Mouse (Mus musculus) G1E-ER4 (cell line): Measurements from ENCODE around the gene Rpl35a. TPM values are rescaled to one million over a fixed set of nuclear protein-coding genes. Genes with fewer than 3 reads are reported as not detected.

ENCODE experiments used
- GATA1 ChIP-seq: IDR thresholded peaks from one replicate; pipeline ENCODE4 v1.8.0; 2012; ENCODE audit warnings: low read length, inconsistent platforms
- polyA plus RNA-seq: library from polyadenylated mRNA; stranded (reverse); fragments of >175 nt; gene quantifications from 2 replicates; pipeline ENCODE4 v1.2.3, GENCODE M21; 2012

Gene Rpl35a
- 82.9 and 92.8 TPM in 2 replicates for polyA plus RNA-seq

- no peak for TF ChIP-seq GATA1
Measured at GRCm38 (mm10) chr16:33056095-33056785, at the start of gene Rpl35a, which contains the start of gene Iqcg. Gene Rpl35a (plus strand): TSS chr16:33056453. Gene Iqcg (minus strand): TSS chr16:33056218.

GRCm38 (mm10) chr16:33006888-33007287, 49.4 kb upstream of the Rpl35a start:
- TF ChIP-seq GATA1: no peak

GRCm38 (mm10) chr16:33007436-33007835, 48.8 kb upstream of the Rpl35a start:
- TF ChIP-seq GATA1: no peak

GRCm38 (mm10) chr16:33010166-33010565, 46.1 kb upstream of the Rpl35a start:
- no peak for TF ChIP-seq GATA1

- TF ChIP-seq GATA1: no peak
Measured at GRCm38 (mm10) chr16:33013801-33014200, 42.5 kb upstream of the Rpl35a start.

- no peak for TF ChIP-seq GATA1
Measured at GRCm38 (mm10) chr16:33014921-33015320, 41.3 kb upstream of the Rpl35a start.

- TF ChIP-seq GATA1: no peak
Measured at GRCm38 (mm10) chr16:33015396-33015907, 40.8 kb upstream of the Rpl35a start.

- no peak for TF ChIP-seq GATA1
Measured at GRCm38 (mm10) chr16:33015986-33016385, 40.3 kb upstream of the Rpl35a start.

GRCm38 (mm10) chr16:33017677-33018349, 38.4 kb upstream of the Rpl35a start:
- no peak for TF ChIP-seq GATA1

GRCm38 (mm10) chr16:33019117-33019770, 37.0 kb upstream of the Rpl35a start:
- no peak for TF ChIP-seq GATA1

- no peak for TF ChIP-seq GATA1
Measured at GRCm38 (mm10) chr16:33021381-33021780, 34.9 kb upstream of the Rpl35a start.

GRCm38 (mm10) chr16:33023750-33024149, 32.5 kb upstream of the Rpl35a start:
- TF ChIP-seq GATA1: no peak

- no peak for TF ChIP-seq GATA1
Measured at GRCm38 (mm10) chr16:33024456-33025104, 31.7 kb upstream of the Rpl35a start.

GRCm38 (mm10) chr16:33026357-33026756, 29.9 kb upstream of the Rpl35a start:
- no peak for TF ChIP-seq GATA1

GRCm38 (mm10) chr16:33036006-33036405, 20.2 kb upstream of the Rpl35a start:
- no peak for TF ChIP-seq GATA1

GRCm38 (mm10) chr16:33042682-33043081, 13.6 kb upstream of the Rpl35a start:
- no peak for TF ChIP-seq GATA1
